Mouse (Mus musculus) midbrain, postnatal 0 days (tissue): ENCODE results near the gene Cdk17. TPM values are rescaled to one million over a fixed set of nuclear protein-coding genes. Genes with fewer than 3 reads are reported as not detected.

Experiments
- ATAC-seq: fragments of 200-750 bp; cut with Nextera tagmentation; 2 replicates; pipeline ENCODE4 v1.8.0; 2017; ENCODE audit warnings: moderate number of reproducible peaks, mild to moderate bottlenecking, moderate TSS enrichment, moderate library complexity; ENCODE audit not compliant: low FRiP score
- DNase-seq: peaks from one replicate; pipeline ENCODE4 v3.0.0-alpha.2; 2015; ENCODE audit warnings: low spot score
- H3K27ac ChIP-seq: fragments of 300-500 bp; sonication (generic); 2 replicates; pipeline ENCODE4 v1.5.1; 2014; ENCODE audit warnings: low read depth, mild to moderate bottlenecking, low read length, mixed read lengths
- H3K27me3 ChIP-seq: fragments of 300-500 bp; sonication (generic); 2 replicates; pipeline ENCODE4 v1.6.1; 2014; ENCODE audit warnings: low read length, control low read depth, mixed read lengths; ENCODE audit not compliant: insufficient read depth
- H3K36me3 ChIP-seq: fragments of 300-500 bp; sonication (generic); 2 replicates; pipeline ENCODE4 v1.6.1; 2014; ENCODE audit warnings: low read length, control low read depth, mixed read lengths; ENCODE audit not compliant: insufficient read depth
- H3K4me1 ChIP-seq: fragments of 300-500 bp; sonication (generic); 2 replicates; pipeline ENCODE4 v1.6.1; 2014; ENCODE audit warnings: mild to moderate bottlenecking, control low read depth, antibody characterized with exemption, low read length, mixed read lengths; ENCODE audit not compliant: insufficient read depth
- H3K4me2 ChIP-seq: fragments of 300-500 bp; sonication (generic); 2 replicates; pipeline ENCODE4 v1.6.1; 2014; ENCODE audit warnings: low read depth, mild to moderate bottlenecking, low read length, mixed read lengths; ENCODE audit not compliant: poor library complexity, severe bottlenecking
- H3K4me3 ChIP-seq: fragments of 300-500 bp; sonication (generic); 2 replicates; pipeline ENCODE4 v1.5.1; 2014; ENCODE audit warnings: low read depth, mild to moderate bottlenecking, low read length, moderate library complexity
- H3K9ac ChIP-seq: fragments of 300-500 bp; sonication (generic); replicated peaks from 2 replicates; pipeline ENCODE4 v1.6.1; 2014; ENCODE audit warnings: mild to moderate bottlenecking, low read length, moderate library complexity, mixed read lengths; ENCODE audit not compliant: poor library complexity, severe bottlenecking
- H3K9me3 ChIP-seq: fragments of 300-500 bp; sonication (generic); 2 replicates; pipeline ENCODE4 v1.6.1; 2016; ENCODE audit warnings: low read length, control low read depth
- CTCF ChIP-seq: IDR thresholded peaks from 2 replicates; pipeline ENCODE4 v1.5.1; 2016; ENCODE audit warnings: antibody characterized with exemption, mild to moderate bottlenecking
- WGBS: fragments of 180-500 bp; shearing (Covaris S2); extraction: QIAGEN DNeasy Blood & Tissue Kit; methylation state at CpG from one replicate; pipeline ENCODE4 v1.1.7; 2014; 5-methylcytosine and 5-hydroxymethylcytosine counted together
- polyA plus RNA-seq: library from polyadenylated mRNA; unstranded; fragments of >200 nt; fragmentation: Nextera tagmentation; extraction: Ambion mirVana; gene quantifications from 2 replicates; pipeline ENCODE4 v1.2.1, GENCODE M21; 2015
- total RNA-seq: library from RNA; depleted of rRNA; stranded (reverse); fragments of >200 nt; gene quantifications from 2 replicates; pipeline ENCODE4 v1.2.3, GENCODE M21; 2014

The Cdk17 gene
- total and polyA plus RNA-seq, 2 experiments from 2014 or later: 34.3 to 91.1 TPM

DNA sequence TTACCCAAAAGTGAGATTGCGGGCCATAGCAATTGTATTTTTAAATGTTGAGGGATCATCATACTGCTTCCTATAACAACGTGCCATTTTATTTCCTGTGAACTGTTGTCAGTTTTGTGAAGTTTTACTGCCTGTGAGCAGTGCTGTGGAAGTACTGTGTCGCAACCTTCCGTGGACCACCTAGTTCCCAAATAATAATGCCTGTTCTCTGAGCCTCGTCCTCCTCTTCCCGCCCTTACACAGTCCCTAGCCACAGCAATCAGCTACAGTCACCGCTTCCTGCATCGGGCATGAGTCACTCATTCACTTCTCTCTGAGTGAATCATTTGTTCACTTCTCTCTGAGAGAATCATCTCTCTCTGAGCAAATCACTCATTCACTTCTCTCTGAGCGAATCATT is 74.0 kb downstream of the Cdk17 start:
- 95% methylated on average over 9 of the region's 9 CpGs for WGBS
- no peak for TF ChIP-seq CTCF
- no peak for ATAC-seq

DNA sequence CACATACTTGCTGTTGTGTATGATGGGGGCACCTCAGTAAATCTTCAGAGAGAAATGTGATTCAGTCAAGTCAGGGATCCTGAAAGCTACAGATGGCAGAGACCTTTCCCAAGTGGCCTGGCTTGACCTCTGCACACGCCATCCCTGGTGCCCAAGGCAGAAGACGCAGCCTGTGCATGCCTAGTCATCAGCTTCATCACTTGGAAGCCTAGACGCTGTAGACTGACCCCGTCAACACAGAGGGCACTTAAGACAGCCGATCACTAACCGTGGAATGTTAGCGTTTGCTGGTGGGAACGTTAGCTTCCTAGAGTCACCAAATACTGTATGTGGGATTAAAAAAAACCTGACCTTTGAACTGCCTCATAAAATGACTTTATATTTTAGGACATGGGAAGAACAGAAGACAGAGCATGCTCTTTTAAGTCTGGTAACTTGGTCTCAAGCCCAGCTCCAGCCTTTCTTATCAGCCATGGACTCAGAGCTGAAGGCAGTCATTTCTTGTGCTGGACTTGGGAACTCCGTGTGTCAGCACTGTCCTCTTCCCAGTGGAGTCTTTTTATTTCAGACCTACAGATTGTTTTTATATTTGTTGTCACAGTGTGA is 78.6 kb downstream of the Cdk17 start:
- Histone ChIP-seq H3K27ac (no peak overlapping the region), H3K27me3 (no peaks in the 10 kb centered on the region), H3K36me3 (peaks cover 23% of the 10 kb centered on the region), H3K4me3 (no peak overlapping the region), H3K4me2 (no peak overlapping the region), H3K4me1 (no peaks in the 10 kb centered on the region), H3K9ac (no peak overlapping the region), H3K9me3 (no peaks in the 10 kb centered on the region)
- no peak for DNase-seq
- ATAC-seq: no peak
- WGBS: 88% methylated on average over 9 of the region's 9 CpGs
- TF ChIP-seq CTCF: no peak

More for the DNA sequence above, 74.0 kb downstream of the Cdk17 start:
- no peak for DNase-seq
- H3K4me1 ChIP-seq: no peaks in the 10 kb centered on the region
- H3K9ac ChIP-seq: no peak overlapping the region
- H3K27ac ChIP-seq: no peak overlapping the region
- H3K4me3 ChIP-seq: no peak overlapping the region
- peaks cover 36% of the 10 kb centered on the region for H3K36me3 ChIP-seq
- H3K4me2 ChIP-seq: no peak overlapping the region
- no peaks in the 10 kb centered on the region for H3K27me3 ChIP-seq
- no peaks in the 10 kb centered on the region for H3K9me3 ChIP-seq

DNA sequence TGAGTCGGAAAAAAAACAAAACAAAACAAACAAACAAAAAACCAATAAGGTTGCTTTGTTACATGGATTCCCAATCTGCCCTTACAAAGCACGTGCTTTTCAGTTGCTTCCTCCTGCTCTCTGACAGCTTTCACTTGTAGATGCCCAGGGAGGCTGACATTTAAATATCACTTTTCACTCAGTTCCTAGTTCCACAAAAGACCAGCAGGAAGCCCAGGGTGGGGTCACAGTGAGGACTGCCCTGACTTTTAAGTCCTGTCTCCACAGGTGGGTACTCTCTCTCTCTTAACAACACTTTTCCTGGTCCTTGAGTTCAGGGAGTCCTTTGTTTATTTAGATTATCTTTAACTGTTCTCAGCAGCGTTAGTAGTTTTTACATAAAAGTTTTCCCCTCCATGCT is 81.5 kb downstream of the Cdk17 start:
- Histone ChIP-seq H3K4me2 (no peak overlapping the region), H3K27ac (no peak overlapping the region), H3K9ac (no peak overlapping the region), H3K4me1 (no peaks in the 10 kb centered on the region), H3K36me3 (peaks cover 10% of the 10 kb centered on the region), H3K9me3 (no peaks in the 10 kb centered on the region), H3K27me3 (no peaks in the 10 kb centered on the region), H3K4me3 (no peak overlapping the region)
- no peak for DNase-seq
- 13% methylated on average over 3 of the region's 3 CpGs for WGBS
- TF ChIP-seq CTCF: no peak
- ATAC-seq: no peak

DNA sequence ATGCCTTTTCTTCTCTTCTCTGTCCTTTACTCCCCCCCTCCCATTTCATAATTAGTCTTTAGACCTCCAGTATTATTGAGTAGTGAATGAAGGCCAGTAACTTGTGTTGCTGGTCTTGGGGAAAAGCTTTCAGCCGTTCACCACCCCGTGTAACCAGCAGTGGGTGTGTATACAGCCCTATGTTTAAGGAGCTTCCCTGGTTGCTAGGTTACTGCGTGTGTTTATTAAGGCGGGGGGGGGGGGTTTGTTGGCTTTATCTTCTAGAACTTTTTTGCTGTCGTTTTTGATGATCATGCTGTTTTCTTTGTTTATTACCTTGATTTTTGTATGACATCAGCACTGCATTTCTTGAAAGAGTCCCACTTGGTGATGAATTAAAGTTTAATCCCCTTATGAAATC is 82.2 kb downstream of the Cdk17 start:
- Histone ChIP-seq H3K36me3 (peaks cover 10% of the 10 kb centered on the region), H3K4me1 (no peaks in the 10 kb centered on the region), H3K9me3 (no peaks in the 10 kb centered on the region), H3K9ac (no peak overlapping the region), H3K4me3 (no peak overlapping the region), H3K27me3 (no peaks in the 10 kb centered on the region), H3K4me2 (no peak overlapping the region), H3K27ac (no peak overlapping the region)
- no peak for ATAC-seq
- no peak for TF ChIP-seq CTCF
- DNase-seq: no peak
- 8% methylated on average over 5 of the region's 5 CpGs for WGBS

DNA sequence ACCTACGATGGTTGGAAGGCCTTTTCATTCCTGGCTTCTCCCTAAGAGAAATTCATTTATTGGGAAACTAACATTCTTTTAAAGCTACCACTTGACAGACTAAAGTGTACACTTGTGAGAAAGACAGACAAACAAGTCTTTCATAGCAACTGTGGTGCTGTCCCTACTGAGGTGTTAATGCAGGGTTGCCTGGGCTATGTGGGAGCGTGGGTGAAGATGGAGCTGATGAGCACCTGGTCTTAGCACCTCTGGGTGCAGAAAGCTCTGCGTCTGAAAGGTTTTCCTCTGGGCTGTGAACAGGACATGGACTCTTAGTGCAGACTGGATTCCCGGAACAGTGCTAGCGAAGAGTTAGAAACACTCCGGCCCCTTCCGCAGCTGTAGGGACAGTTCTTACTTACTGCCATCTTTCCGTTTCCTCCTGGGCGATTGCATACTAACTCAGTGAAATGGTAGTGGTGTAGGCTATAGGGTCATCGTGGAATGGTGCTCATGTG is 83.6 kb downstream of the Cdk17 start:
- DNase-seq (no peak), ATAC-seq (no peak)
- no peak for TF ChIP-seq CTCF
- Histone ChIP-seq H3K4me2 (no peak overlapping the region), H3K27ac (no peak overlapping the region), H3K4me1 (no peaks in the 10 kb centered on the region), H3K9me3 (no peaks in the 10 kb centered on the region), H3K4me3 (no peak overlapping the region), H3K27me3 (no peaks in the 10 kb centered on the region), H3K36me3 (peaks cover 4% of the 10 kb centered on the region; the same call in 1 of the 2 replicates), H3K9ac (no peak overlapping the region)
- 90% methylated on average over 10 of the region's 10 CpGs for WGBS

DNA sequence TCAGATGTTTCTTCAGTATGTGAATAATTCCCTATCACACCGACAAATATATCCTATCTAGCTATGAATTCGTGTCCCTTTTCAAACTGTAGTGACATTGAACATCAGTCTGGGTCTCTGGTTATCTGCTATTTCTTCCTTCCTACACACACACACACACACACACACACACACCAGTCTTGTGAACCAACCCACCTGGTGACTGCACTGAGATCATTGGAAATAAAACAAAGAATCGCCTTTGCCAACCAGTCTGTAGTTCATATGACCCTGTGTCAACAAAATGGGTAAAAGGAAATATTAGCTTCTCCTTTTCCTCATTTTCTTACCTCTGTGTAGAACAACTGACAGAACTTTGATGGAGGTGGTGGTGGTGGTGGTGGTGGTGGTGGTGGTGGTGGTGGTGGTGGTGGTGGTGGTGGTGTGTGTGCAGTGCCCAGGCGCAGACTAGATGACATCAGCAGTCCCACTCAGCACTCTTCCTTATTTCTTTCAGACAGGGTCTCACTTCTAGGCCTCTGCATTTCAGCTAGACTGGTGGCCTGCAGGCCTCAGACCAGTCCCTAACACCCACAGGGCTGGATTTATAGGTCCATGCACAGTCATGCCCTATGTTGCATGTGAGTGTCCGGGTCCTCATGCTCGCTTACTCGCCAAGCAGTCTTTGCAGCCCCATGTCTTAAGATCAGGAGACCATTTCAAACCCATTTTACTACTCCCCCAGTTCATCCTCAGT is 85.7 kb downstream of the Cdk17 start:
- TF ChIP-seq CTCF: no peak
- ATAC-seq: no peak
- H3K27ac ChIP-seq: no peak overlapping the region

More for the DNA sequence above, 85.7 kb downstream of the Cdk17 start:
- 95% methylated on average over 7 of the region's 7 CpGs for WGBS
- Histone ChIP-seq H3K4me2 (no peak overlapping the region), H3K4me1 (0 out of 2 replicates have a peak, but pooled peaks cover 4% of the 10 kb centered on the region), H3K36me3 (no peaks in the 10 kb centered on the region), H3K27me3 (no peaks in the 10 kb centered on the region), H3K9me3 (no peaks in the 10 kb centered on the region), H3K4me3 (no peak overlapping the region), H3K9ac (no peak overlapping the region)
- DNase-seq: no peak
